Mouse (Mus musculus) C2C12 (cell line): ENCODE results near the gene Tra2a.

Experiments
- CTCF ChIP-seq: IDR thresholded peaks from one replicate; pipeline ENCODE4 v1.5.1; 2011; ENCODE audit not compliant: control insufficient read depth, insufficient read depth, insufficient read length
- FOSL1 ChIP-seq: IDR thresholded peaks from one replicate; pipeline ENCODE4 v1.8.0; 2011; ENCODE audit warnings: mild to moderate bottlenecking, low read length; ENCODE audit not compliant: poor library complexity, insufficient read depth, severe bottlenecking
- USF1 ChIP-seq: IDR thresholded peaks from one replicate; pipeline ENCODE4 v1.6.1; 2011; ENCODE audit warnings: low read depth, mild to moderate bottlenecking, control low read depth, moderate library complexity

DNA sequence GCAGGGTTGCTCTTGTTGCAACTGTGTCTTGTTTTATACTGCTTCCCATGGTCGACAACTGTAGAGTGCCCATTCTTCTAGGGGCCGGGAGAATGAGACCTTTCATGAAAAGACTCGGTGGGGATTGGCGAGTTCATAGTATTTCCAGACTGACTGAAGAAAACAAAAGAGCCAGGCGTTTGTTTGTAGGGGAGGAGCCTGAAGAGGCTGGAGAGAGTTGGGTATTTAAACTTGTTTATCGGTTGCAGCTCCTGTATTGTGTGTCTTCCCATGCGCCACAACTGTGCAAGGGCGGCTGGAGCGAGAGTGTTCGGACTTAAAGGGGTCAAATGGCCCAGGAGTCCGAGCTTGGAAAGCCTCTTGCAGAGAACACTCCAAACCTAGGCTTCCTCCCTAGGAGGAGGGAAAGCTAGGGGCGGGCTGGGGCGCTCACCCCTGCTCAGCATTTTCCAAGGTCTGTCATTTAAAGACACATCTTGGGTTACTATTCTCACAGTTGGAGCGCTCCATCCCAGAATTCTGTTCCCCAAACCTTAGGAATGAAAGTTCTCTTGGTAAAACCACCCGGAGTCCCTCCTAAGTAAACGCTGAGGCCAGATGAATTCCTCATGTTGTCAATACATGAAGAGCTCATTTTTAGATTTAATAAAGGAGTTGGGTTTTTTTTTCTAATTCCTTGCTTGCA, 43.8 kb downstream of the Tra2a start:
- no peak for TF ChIP-seq CTCF
- TF ChIP-seq USF1: no peak
- no peak for TF ChIP-seq FOSL1
